Mouse (Mus musculus) bone marrow, adult 2 months (tissue): Measurements from ENCODE around the gene Cipc.

ENCODE experiments used
- CTCF ChIP-seq: fragments of 200-500 bp; IDR thresholded peaks from 2 replicates; pipeline ENCODE4 v1.5.1; 2011; ENCODE audit warnings: low read length, control low read depth; ENCODE audit not compliant: control insufficient read depth, insufficient read depth
- POLR2A ChIP-seq: fragments of 200-500 bp; IDR thresholded peaks from 2 replicates; pipeline ENCODE4 v1.6.1; 2011; ENCODE audit warnings: low read depth, mild to moderate bottlenecking, control low read depth, low read length, borderline replicate concordance; ENCODE audit not compliant: control insufficient read depth

DNA sequence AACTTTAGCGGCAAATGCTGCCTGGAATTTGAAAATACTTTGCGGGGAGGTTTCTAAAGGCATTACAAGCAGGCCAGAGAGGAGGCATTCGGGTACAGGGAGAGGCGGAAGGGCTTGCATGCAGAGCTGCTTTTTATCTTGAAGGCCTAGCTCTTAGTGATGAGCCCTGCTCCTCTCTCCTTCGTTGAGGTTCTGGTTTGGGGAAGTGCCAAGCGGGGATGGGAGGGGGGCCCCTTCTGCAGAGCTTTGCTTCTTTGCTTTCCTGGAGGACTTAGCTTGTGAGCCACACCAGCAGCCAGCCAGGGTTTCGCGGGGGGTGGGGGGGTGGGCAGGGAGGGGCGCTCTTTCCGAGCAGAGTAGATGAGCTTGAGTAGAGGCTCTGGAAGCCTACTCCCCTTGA, 28.9 kb downstream of the Cipc start:
- TF ChIP-seq CTCF (no peak), POLR2A (no peak)
